Mouse (Mus musculus): Measurements from ENCODE around the gene Gm773. TPM values are rescaled to one million over a fixed set of nuclear protein-coding genes. Genes with fewer than 3 reads are reported as not detected.

Gm773 gene
- not detected for polyA plus RNA-seq (2017; shearing (Covaris generic))

DNA sequence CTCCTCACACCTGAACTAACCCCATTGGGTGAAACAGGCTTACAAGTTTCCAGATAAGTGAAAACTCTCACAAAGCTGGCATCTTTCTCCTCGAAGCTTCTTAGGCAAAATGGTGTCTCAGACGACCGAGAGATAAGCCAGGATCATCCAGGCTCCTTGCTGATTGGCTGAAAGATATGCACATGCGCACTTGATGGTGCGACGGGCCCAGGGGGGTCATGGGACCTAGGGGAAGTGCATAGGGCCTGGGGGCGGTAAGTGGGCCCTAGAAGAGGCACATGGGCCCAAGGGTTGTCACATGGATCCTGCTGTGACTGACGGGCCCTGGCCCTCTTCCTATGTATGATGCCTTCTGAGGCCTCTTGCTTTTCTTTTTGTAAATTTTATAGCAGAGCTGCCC, at the start of gene Gm773:
Gm773 (minus strand) TSS at position 111 of the 400 bp plus-strand sequence.

Other genes starting within 250 kb of the Gm773 start
- 0.67 TPM for gene 3830403N18Rik, start 76.3 kb downstream of the Gm773 start, polyA plus RNA-seq (2017; shearing (Covaris generic))
- 1.2 TPM for gene Zfp449, start 133.5 kb upstream of the Gm773 start, polyA plus RNA-seq (2017; shearing (Covaris generic))
- 2.8 TPM for gene Smim10l2a, start 161.7 kb upstream of the Gm773 start, polyA plus RNA-seq (2017; shearing (Covaris generic))
- not detected for gene Gm2174, start 235.1 kb upstream of the Gm773 start, polyA plus RNA-seq (2017; shearing (Covaris generic))
- 36.4 TPM for gene Ints6l, start 242.0 kb upstream of the Gm773 start, polyA plus RNA-seq (2017; shearing (Covaris generic))

All from CD4-positive, CD25-positive, alpha-beta regulatory T cell, adult 9 weeks (primary cell).